Mouse (Mus musculus) neural tube, embryonic 15.5 days (tissue): ENCODE measurements around the gene Gm21913. TPM values are rescaled to one million over a fixed set of nuclear protein-coding genes. Genes with fewer than 3 reads are reported as not detected.
"Not testable (repeated sequence)": the region's sequence is repeated elsewhere in the genome, so short reads cannot be mapped to it uniquely, and the experiment has no call there.

Experiments
- ATAC-seq: fragments of 200-750 bp; cut with Nextera tagmentation; 2 replicates; pipeline ENCODE4 v1.8.0; 2017; ENCODE audit warnings: mild to moderate bottlenecking, moderate TSS enrichment, moderate library complexity; ENCODE audit not compliant: low FRiP score
- H3K27ac ChIP-seq: fragments of 300-500 bp; sonication (generic); replicated peaks from 2 replicates; pipeline ENCODE4 v1.5.1; 2015; ENCODE audit warnings: mild to moderate bottlenecking, inconsistent platforms
- H3K27me3 ChIP-seq: fragments of 300-500 bp; sonication (generic); replicated peaks from 2 replicates; pipeline ENCODE4 v1.6.1; 2015; ENCODE audit warnings: inconsistent platforms
- H3K36me3 ChIP-seq: fragments of 300-500 bp; sonication (generic); 2 replicates; pipeline ENCODE4 v1.6.1; 2015; ENCODE audit warnings: inconsistent platforms
- H3K4me1 ChIP-seq: fragments of 300-500 bp; sonication (generic); 2 replicates; pipeline ENCODE4 v1.6.1; 2015; ENCODE audit warnings: inconsistent platforms
- H3K4me2 ChIP-seq: fragments of 300-500 bp; sonication (generic); 2 replicates; pipeline ENCODE4 v1.6.1; 2015; ENCODE audit warnings: inconsistent platforms, mild to moderate bottlenecking, moderate library complexity
- H3K4me3 ChIP-seq: fragments of 300-500 bp; sonication (generic); replicated peaks from 2 replicates; pipeline ENCODE4 v1.5.1; 2015; ENCODE audit warnings: mild to moderate bottlenecking, inconsistent platforms
- H3K9ac ChIP-seq: fragments of 300-500 bp; sonication (generic); replicated peaks from 2 replicates; pipeline ENCODE4 v1.6.1; 2015; ENCODE audit warnings: mild to moderate bottlenecking, inconsistent platforms
- H3K9me3 ChIP-seq: fragments of 300-500 bp; sonication (generic); replicated peaks from 2 replicates; pipeline ENCODE4 v1.6.1; 2016; ENCODE audit warnings: inconsistent platforms
- WGBS: fragments of 180-500 bp; shearing (Covaris S2); methylation state at CpG from one replicate; pipeline ENCODE4 v1.1.7; 2015; ENCODE audit warnings: mixed read lengths; 5-methylcytosine and 5-hydroxymethylcytosine counted together
- polyA plus RNA-seq: library from polyadenylated mRNA; unstranded; fragments of >200 nt; fragmentation: Nextera tagmentation; extraction: Ambion mirVana; gene quantifications from 2 replicates; pipeline ENCODE4 v1.2.1, GENCODE M21; 2015

Gm21913 gene
- not detected in 2 replicates for polyA plus RNA-seq

DNA sequence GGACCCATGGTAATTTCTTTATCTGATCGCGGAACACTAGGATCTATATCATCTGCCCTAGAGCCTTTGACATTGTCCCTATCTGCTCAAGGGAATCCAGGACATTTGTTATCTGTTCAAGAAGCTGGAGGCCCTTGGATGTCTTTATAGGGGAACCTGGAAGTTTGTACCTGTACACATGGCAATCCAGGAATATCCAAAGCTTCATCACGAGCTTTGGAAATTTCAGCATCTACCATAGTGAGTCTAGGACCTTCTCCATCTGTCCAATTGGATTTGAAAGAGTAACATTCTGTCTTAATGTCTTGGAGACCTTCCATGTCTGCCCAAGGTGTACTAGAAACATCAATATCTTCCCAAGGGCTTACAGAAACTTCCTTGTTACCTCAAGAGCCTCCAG is at the start of gene Gm21913:
Gene Gm21913 (plus strand): TSS at position 301 of the 400 bp plus-strand sequence.
- H3K4me1 ChIP-seq, H3K9ac ChIP-seq, ATAC-seq, H3K9me3 ChIP-seq, H3K36me3 ChIP-seq, H3K27ac ChIP-seq, H3K27me3 ChIP-seq, H3K4me3 ChIP-seq, H3K4me2 ChIP-seq: not testable (repeated sequence)
- WGBS, result no CpG with 5 or more reads among the region's 3 CpGs

Other genes with a start within 250 kb of the Gm21913 start
- gene Gm29110, start 153.4 kb upstream of the Gm21913 start, polyA plus RNA-seq, result not detected in 2 replicates